Mouse (Mus musculus) G1E (cell line): ENCODE data around the gene Klhl2.

Experiments used
- CTCF ChIP-seq: IDR thresholded peaks from 2 replicates; pipeline ENCODE4 v1.5.1; 2012; ENCODE audit warnings: low read depth, low read length, inconsistent platforms, mixed read lengths
- GATA1 ChIP-seq: IDR thresholded peaks from 2 replicates; pipeline ENCODE4 v1.6.1; 2012; ENCODE audit warnings: borderline replicate concordance, low read length, inconsistent platforms, mixed read lengths
- GATA2 ChIP-seq: IDR thresholded peaks from 2 replicates; pipeline ENCODE4 v1.6.1; 2012; ENCODE audit warnings: low read depth, low read length, inconsistent platforms, borderline replicate concordance
- POLR2AphosphoS5 ChIP-seq: IDR thresholded peaks from 2 replicates; pipeline ENCODE4 v1.6.1; 2012; ENCODE audit warnings: low read depth, low read length, inconsistent platforms; ENCODE audit not compliant: insufficient replicate concordance
- TAL1 ChIP-seq: conservative IDR thresholded peaks from 2 replicates; pipeline ENCODE4 v1.6.1; 2012; ENCODE audit warnings: low read depth, low read length, inconsistent platforms, mixed read lengths

- TF ChIP-seq CTCF: no peak
- TF ChIP-seq TAL1: no peak
- TF ChIP-seq POLR2AphosphoS5: no peak
- no peak for TF ChIP-seq GATA1
- TF ChIP-seq GATA2: no peak
Measured at GRCm38 (mm10) chr8:64732596-64732995, 117.2 kb downstream of the Klhl2 start.
